Mouse (Mus musculus): ENCODE data around the gene Sfxn2.
A peak's percentile ranks its signal among the peaks of the same experiment; 100 is the strongest.

The Sfxn2 gene

DNA sequence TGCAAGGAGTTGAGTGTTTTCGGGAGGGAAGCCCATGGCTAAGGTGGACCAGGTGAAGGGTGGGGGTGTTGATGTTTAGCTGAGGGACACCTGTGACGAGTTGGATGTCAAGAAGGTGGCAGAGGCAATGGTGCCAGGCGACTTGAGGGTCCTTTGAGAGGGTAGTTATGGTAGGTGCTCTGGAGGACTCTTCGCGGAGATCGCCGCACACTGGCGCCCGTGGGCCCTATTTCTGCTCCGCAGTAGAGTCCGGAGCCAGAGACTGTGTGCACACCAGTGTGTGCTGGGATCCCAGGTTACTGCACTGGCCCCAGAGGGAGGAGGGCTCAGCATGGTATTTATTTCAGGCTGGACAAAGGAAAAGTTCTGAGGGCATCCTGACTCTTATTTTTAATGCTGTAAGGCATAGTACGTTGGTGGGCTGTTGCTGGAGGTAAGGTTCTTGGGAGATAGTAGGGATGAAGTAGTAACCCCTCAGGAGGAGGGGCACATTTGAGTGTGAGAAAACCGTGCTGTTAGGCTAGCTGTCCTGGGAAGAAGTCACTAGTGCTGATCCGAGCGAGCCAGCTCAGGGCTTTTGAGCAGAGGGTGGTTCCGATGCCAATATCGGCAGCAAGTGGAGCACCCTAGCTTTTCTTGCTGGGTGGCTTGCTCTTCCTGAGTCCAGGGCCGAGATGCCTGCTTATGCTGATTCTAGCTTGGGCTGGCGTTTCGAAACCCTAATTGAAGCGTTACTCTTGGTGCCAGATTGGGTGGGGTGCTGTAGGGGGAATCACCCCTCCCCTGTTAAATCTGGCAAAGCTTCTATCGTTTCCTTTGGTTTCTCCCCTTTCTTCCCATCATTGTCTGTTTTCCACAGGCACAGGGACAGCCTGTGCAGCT lies 26.5 kb downstream of the Sfxn2 start:
- no peak for DNase-seq

DNA sequence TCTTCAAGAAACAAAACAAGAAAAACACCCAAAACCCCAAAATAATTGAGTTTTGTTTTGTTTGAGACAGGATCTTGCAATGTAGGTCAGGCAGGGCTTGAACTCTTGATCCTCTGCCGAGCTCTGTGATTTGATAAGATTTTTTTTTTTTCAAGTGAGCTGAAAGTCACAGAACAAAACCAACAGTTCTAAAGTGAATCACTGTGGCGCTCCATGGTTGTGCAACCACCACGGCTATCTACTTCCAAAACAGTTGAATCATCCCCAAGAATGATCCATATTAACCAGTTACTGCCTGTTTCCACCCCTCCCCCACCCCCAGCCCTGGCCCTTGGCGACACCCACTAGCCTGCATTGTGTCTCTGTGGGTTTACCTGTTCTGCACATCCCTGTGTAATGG lies 27.2 kb downstream of the Sfxn2 start:
- no peak for DNase-seq

- DNase-seq = no peak
Measured at GRCm38 (mm10) chr19:46601491-46601890, 28.3 kb downstream of the Sfxn2 start.

DNA sequence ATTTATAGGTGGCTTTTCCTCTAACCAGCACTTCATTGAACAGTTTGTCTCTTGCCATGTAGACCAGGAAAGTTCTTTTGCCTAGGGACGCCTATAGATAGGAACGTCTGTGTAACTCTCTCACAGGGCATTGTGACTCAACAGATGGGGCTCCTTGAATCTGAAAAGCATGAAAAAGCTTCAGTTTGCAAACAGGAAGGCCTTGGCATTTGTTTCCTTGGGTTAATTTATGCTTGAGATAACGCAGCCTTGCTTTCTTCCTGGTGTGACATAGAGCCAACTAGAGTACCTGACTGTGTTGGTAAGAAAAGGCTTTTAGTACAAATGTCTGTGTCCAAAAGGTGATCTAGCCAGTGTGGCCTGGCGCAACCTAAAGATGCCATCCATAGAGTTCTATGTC lies 29.2 kb downstream of the Sfxn2 start:
- DNase-seq = no peak

GRCm38 (mm10) chr19:46606718-46607117 lies 33.6 kb downstream of the Sfxn2 start:
- DNase-seq = peak; percentile 30

DNA sequence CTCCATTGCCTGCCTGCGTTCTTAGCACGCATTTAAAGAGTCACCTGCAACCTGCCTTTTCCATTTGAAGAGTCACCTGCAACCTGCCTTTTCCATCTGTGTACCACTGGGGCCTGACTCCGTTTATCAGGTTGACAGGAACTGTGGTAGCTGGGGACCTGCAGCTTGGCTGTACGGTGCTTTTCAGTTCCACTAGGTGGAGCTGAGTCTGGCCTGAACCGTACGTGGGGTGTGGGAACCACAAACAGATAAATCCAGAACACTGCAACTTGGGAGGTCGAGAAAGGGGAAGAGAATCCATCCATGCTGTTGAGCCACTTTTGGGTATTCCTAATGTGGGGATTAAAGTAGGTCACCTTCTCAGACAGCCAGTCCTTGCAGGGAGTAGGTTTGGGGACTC lies 34.3 kb downstream of the Sfxn2 start:
- DNase-seq = peak; percentile 59

DNA sequence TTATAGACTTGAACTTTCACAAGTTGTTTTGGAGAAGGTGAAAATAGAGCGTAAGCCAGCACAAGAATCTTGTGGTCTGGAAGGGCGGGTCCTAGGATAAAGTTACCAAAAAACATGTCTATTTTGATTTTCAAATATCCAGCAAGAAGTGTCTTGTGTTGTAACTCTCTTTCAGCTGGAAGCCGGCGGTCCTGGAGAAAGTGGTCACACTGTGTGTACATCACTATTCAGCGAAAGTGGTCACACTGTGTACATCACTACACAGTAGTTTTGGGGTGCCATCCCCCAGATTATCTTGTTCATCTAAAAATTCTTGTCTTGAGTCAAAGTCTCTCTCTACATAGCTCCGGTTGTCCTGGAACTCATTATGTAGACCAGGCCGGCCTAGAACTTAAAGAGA lies 35.0 kb downstream of the Sfxn2 start:
- no peak for DNase-seq

GRCm38 (mm10) chr19:46616378-46616777 lies 43.2 kb downstream of the Sfxn2 start:
- DNase-seq = no peak

DNA sequence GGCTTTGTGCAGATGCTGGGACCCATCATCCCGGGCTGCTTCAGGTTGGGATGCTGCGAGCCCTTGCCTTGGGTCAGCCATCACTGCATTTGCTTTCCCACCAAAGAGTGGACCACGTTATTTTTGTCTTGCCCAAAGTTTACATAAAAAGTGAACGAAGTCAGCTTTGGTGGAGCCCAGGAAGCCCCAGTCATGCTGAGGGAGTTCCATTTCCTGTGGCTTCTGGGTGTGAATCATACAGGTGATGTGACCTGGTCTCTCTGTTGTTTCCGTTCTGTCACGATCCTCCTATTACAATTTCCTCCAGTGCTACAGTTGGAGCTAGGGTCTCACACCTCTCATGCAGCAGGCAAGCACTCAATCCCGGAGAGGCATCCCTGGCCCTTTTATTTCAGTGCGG lies 44.2 kb downstream of the Sfxn2 start:
- DNase-seq = no peak

GRCm38 (mm10) chr19:46618322-46618721 lies 45.2 kb downstream of the Sfxn2 start:
- no peak for DNase-seq

GRCm38 (mm10) chr19:46619001-46619400 lies 45.8 kb downstream of the Sfxn2 start:
- DNase-seq = no peak

- no peak for DNase-seq
Measured at GRCm38 (mm10) chr19:46619518-46619917, 46.4 kb downstream of the Sfxn2 start.

DNA sequence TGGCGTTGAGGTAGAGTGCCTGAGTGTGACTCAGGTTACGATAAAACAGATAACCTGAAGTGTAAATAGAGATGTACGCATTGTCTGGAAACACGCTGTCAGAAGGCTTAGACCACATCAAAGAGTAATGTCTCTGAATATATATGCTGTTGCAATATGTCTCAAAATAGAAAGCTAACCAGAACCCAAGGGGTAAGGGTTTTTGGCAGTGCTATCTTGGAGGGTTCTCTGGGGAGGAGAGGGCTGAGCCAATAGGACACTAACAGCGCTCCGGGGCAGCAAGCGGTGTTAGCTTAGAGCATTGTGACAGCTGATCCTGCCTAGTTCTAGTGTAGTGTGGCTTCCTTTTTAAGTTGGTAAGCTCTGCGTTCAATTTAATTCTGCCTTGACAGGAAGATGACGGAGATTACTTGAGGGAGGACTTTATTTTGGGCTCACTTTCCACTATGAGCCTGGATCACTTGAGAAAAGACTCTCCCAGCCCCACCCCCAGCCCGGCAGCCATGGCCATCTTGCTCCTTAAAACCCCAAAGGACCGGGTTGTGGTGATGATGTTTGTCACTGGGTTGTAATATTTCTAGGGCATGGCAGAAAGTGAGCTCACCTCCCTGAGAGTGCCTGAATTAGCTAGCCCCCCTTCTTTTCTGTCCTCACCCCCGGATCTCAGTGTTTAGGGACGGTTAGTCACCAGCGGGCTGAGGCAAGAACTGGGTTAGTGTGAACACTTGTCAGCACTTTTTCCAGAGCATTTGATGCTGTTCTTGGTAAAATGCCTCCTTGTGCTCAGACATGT lies 47.0 kb downstream of the Sfxn2 start:
- no peak for DNase-seq

GRCm38 (mm10) chr19:46621236-46622183 lies 48.3 kb downstream of the Sfxn2 start:
- no peak for DNase-seq

- no peak for DNase-seq
Measured at GRCm38 (mm10) chr19:46622659-46623193, 49.6 kb downstream of the Sfxn2 start.

DNA sequence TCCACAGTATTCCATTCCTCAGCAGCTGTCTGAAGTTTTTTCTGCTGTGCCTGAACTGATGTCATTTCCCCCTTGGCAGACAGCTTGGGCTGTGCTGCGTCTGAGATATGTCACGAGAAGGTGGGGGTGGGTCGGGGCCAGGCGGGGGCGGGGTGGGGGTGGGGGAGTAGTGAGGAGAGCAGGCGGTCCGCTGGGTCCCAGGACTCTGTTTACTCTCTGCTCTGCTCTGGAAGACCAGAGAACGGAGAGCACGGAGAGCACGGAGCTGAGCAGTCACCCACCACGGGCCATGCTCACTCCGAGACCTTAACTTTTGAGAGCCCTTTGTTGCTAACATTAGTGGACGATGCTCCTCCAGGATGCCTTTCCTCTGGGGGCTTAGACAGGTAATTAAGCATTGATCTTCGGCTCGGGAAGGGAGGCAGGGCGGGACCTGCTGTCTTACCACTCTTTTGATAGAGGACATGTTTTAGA lies 50.1 kb downstream of the Sfxn2 start:
- DNase-seq = no peak

GRCm38 (mm10) chr19:46623790-46624772 lies 50.9 kb downstream of the Sfxn2 start:
- no peak for DNase-seq

- DNase-seq = no peak
Measured at GRCm38 (mm10) chr19:46625015-46625414, 51.9 kb downstream of the Sfxn2 start.

DNA sequence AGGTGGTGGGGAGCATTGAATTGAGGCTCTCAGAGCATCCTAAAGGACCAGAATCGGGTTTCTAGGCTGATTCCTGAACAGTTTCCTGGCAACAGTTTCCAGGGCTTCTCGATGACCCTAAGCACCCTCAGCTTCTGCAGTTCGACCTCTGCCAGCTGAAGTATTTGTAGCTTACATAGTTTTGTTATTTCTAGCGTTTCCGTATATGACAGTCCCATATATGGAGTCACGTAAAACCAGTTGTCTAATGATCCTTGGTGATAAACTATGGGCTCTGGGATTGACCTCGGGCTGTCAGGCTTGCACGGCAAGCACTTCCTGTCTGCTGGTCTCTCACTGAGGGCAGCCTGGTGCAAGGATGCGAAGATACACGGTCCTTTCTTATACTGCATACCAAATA lies 52.4 kb downstream of the Sfxn2 start:
- DNase-seq = no peak

- no peak for DNase-seq
Measured at GRCm38 (mm10) chr19:46628403-46628802, 55.2 kb downstream of the Sfxn2 start.

GRCm38 (mm10) chr19:46629807-46630206 lies 56.6 kb downstream of the Sfxn2 start:
- no peak for DNase-seq

Measured in thymus, postnatal 4 days (tissue).